Mouse (Mus musculus) kidney, adult 2 months (tissue): ENCODE data around the gene BC030867. TPM values are rescaled to one million over a fixed set of nuclear protein-coding genes. Genes with fewer than 3 reads are reported as not detected.

ENCODE experiments used
- DNase-seq: peaks from one replicate; pipeline ENCODE4 v3.0.0; 2021
- H3K27ac ChIP-seq: fragments of 200-500 bp; 2 replicates; pipeline ENCODE4 v1.5.1; 2012; ENCODE audit warnings: low read depth, low read length, control low read depth, inconsistent platforms; ENCODE audit not compliant: insufficient read depth
- H3K27me3 ChIP-seq: fragments of 200-500 bp; replicated peaks from 2 replicates; pipeline ENCODE4 v1.6.1; 2012; ENCODE audit warnings: mild to moderate bottlenecking, moderate library complexity, low read length, inconsistent platforms; ENCODE audit not compliant: control insufficient read depth, insufficient read depth
- H3K36me3 ChIP-seq: fragments of 200-500 bp; 2 replicates; pipeline ENCODE4 v1.6.1; 2012; ENCODE audit warnings: mild to moderate bottlenecking, moderate library complexity, low read length, inconsistent platforms; ENCODE audit not compliant: control insufficient read depth, insufficient read depth
- H3K4me1 ChIP-seq: fragments of 200-500 bp; 2 replicates; pipeline ENCODE4 v1.6.1; 2011; ENCODE audit warnings: low read length; ENCODE audit not compliant: control insufficient read depth, insufficient read depth
- H3K4me3 ChIP-seq: fragments of 200-500 bp; 2 replicates; pipeline ENCODE4 v1.5.1; 2011; ENCODE audit warnings: mild to moderate bottlenecking, low read depth, low read length, control low read depth; ENCODE audit not compliant: insufficient read depth
- CTCF ChIP-seq: fragments of 200-500 bp; conservative IDR thresholded peaks from 2 replicates; pipeline ENCODE4 v1.5.1; 2011; ENCODE audit warnings: low read depth, mild to moderate bottlenecking, control low read depth, low read length, moderate library complexity, mixed read lengths; ENCODE audit not compliant: insufficient read depth, insufficient read length
- POLR2A ChIP-seq: fragments of 200-500 bp; IDR thresholded peaks from one replicate; pipeline ENCODE4 v1.6.1; 2011; ENCODE audit warnings: low read depth, low read length, control low read depth
- WGBS: fragments of 180-500 bp; shearing (Covaris S2); methylation state at CpG from one replicate; pipeline ENCODE4 v1.1.7; 2018; 5-methylcytosine and 5-hydroxymethylcytosine counted together
- polyA plus RNA-seq: library from polyadenylated mRNA; depleted of rRNA; stranded (reverse); fragments of >200 nt; gene quantifications from 2 replicates; pipeline ENCODE4 v1.2.3, GENCODE M21; 2012

BC030867 gene
- polyA plus RNA-seq, 1 experiment = 0.81 TPM

DNA sequence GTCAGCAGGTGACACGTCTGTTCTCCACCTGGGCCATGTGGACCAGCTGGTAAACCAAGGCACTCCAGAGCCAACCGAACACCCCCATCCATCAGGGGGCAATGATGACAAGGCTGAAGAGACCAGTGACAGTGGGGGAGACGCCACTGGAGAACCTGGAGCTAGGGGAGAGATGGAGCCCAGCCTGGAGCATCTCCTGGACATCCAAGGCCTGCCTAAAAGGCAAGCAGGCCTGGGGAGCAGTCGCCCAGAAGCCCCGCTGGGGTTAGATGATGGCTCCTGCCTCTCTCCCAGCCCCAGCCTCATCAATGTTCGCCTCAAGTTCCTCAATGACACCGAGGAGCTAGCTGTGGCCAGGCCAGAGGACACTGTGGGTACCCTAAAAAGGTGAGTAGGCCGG, 38.8 kb downstream of the BC030867 start:
- no peak for TF ChIP-seq CTCF
- TF ChIP-seq POLR2A = no peak
- no peaks in the 10 kb centered on the region; the same call in 1 of the 2 replicates for H3K36me3 ChIP-seq

DNA sequence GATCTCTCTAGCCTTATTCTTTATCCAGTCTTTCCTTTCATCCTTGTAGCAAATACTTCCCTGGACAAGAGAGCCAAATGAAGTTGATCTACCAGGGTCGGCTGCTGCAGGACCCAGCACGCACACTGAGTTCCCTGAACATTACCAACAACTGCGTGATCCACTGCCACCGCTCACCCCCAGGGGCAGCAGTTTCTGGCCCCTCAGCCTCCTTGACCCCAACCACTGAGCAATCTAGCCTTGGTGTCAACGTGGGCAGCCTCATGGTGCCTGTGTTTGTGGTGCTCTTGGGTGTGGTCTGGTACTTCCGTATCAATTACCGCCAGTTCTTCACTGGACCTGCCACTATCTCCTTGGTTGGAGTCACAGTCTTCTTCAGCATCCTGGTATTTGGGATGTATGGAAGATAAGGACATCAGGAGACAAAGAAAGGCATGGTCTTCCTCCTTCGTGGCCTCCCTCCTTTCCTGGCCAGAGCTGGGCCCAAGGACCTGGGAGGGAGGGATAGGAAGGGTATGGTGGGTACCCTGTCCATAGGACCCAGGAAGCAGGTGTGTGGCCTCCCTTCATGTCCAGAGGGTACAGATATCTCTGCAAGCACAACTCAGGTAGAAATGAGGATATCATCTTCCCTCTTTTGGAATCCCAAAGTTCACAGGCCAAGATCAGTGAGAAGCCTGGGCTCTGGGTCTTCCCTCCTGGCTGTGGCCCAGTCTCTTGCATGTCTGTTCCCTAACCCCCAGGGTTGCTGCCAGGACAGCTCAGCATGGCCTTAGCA, 39.5 kb downstream of the BC030867 start:
- no peak for DNase-seq
- H3K4me1 ChIP-seq = peaks cover 7% of the 10 kb centered on the region
- H3K4me3 ChIP-seq = no peak overlapping the region
- no peaks in the 10 kb centered on the region; the same call in 1 of the 2 replicates for H3K36me3 ChIP-seq
- TF ChIP-seq CTCF = no peak
- TF ChIP-seq POLR2A = no peak
- no peaks in the 10 kb centered on the region for H3K27me3 ChIP-seq
- WGBS = 84% methylated on average over 8 of the region's 8 CpGs
- H3K27ac ChIP-seq = no peak overlapping the region

More for the DNA sequence above, 38.8 kb downstream of the BC030867 start:
- WGBS = 92% methylated on average over 8 of the region's 8 CpGs
- Histone ChIP-seq H3K4me3 (no peak overlapping the region), H3K27me3 (no peaks in the 10 kb centered on the region), H3K27ac (no peak overlapping the region), H3K4me1 (peaks cover 7% of the 10 kb centered on the region)
- no peak for DNase-seq

DNA sequence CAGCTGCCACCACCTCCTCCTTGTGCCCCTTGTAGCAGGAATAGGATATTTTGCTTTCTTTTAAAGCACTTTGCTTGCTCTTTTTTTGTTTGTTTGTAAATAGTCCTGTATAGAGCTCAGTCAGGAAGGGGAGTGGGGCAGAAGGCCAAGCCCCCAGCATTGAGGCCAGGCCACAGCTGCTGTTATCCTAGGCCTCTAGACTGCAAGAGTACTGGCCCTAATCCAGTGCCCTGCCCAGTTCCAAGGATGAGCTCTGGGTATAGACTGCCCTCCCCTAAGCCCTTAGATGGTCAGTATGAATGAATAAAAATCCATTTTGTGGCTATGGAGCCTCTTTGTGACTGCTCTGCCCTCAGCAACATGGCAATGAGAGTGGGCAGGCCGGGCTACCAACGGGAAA, 40.2 kb downstream of the BC030867 start:
- Histone ChIP-seq H3K36me3 (no peaks in the 10 kb centered on the region; the same call in 1 of the 2 replicates), H3K4me1 (peaks cover 7% of the 10 kb centered on the region), H3K27me3 (no peaks in the 10 kb centered on the region), H3K4me3 (no peak overlapping the region), H3K27ac (no peak overlapping the region)
- WGBS = 75% methylated on average over 2 of the region's 2 CpGs
- TF ChIP-seq CTCF (no peak), POLR2A (no peak)
- no peak for DNase-seq

DNA sequence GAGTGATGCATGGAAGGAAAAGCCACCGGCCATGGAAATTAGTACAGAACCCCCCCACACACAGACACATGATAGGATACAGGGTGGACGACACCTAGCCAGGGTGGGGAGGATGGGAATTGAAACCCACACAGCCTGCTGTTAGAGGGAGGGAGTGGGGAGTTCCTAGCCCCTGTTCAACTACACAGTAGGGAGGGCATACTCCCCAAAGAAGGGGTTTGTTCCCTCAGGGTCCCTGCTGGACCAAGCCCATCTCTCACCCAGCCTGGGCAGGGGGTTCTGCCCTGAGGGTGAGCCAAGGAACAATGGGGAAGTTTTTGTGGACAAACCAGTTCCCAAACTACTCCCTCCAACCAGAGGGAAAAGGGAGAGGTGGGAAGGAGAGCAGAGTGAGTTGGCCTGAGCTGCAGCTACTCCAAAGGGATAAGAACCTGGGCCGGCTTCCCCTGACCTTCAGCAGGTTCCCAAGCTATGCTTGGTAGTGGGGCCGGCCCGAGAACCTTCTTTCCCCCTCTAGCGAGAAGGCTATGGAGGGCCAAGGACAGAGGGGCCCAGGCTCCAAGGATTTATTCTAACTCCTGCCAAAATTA, 40.9 kb downstream of the BC030867 start:
- H3K4me3 ChIP-seq = no peak overlapping the region
- 47% methylated on average over 6 of the region's 6 CpGs for WGBS
- H3K27ac ChIP-seq = no peak overlapping the region
- TF ChIP-seq CTCF = no peak
- TF ChIP-seq POLR2A = no peak
- H3K27me3 ChIP-seq = no peaks in the 10 kb centered on the region
- no peaks in the 10 kb centered on the region; the same call in 1 of the 2 replicates for H3K36me3 ChIP-seq
- peaks cover 7% of the 10 kb centered on the region for H3K4me1 ChIP-seq
- no peak for DNase-seq

DNA sequence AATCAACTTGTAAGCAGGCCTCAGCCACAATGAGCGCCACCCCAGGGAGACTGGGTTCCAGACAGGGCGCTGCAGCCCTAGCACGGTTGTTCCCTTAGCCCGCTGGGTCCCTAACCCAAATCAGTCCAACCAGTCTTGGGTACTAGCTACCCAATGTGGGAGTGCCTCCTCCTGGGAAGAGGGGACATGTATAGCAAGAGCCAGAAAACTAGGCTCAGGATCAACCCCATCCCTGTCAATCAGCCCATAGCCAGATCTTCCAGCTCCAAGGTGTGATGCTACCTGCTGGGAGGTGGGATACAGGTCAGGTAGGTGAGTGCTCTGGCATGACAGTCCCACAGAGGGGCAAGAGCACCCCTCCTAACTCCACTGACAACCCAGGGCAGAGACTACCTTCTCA, 41.5 kb downstream of the BC030867 start:
- DNase-seq = peak; percentile 21
- H3K4me1 ChIP-seq = peaks cover 7% of the 10 kb centered on the region
- no peaks in the 10 kb centered on the region; the same call in 1 of the 2 replicates for H3K36me3 ChIP-seq
- H3K27ac ChIP-seq = no peak overlapping the region
- TF ChIP-seq CTCF (no peak), POLR2A (no peak)
- WGBS = 59% methylated on average over 4 of the region's 4 CpGs
- H3K27me3 ChIP-seq = no peaks in the 10 kb centered on the region
- no peak overlapping the region for H3K4me3 ChIP-seq

DNA sequence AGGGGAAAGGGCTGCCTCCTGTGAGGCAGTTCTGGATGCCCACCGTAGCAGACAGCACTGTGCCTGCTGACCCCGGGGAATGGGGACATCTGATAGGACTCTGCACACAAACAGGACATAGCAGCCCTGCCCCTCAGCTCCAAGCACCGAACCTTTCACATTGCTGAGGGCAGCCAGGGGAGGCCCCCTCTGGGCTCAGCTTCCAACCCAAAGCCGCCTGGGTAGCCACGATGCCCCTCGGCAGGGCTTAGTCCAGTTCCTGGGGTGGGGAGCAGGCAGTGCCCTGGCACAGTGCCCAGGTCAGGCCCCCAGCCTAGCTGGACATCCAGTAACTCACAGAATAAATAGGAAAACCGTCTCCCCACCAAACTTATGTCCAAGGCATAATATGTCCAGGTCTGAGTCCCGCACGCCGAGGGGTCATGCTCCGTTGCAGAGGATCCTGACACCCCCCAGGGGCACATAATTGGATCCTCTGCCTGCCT, 42.4 kb downstream of the BC030867 start:
- no peak for DNase-seq
- TF ChIP-seq CTCF = no peak
- no peak for TF ChIP-seq POLR2A
- Histone ChIP-seq H3K4me1 (peaks cover 3% of the 10 kb centered on the region; the same call in 1 of the 2 replicates), H3K4me3 (no peak overlapping the region), H3K27me3 (no peaks in the 10 kb centered on the region), H3K27ac (no peak overlapping the region), H3K36me3 (no peaks in the 10 kb centered on the region; the same call in 1 of the 2 replicates)
- WGBS = 80% methylated on average over 11 of the region's 11 CpGs

DNA sequence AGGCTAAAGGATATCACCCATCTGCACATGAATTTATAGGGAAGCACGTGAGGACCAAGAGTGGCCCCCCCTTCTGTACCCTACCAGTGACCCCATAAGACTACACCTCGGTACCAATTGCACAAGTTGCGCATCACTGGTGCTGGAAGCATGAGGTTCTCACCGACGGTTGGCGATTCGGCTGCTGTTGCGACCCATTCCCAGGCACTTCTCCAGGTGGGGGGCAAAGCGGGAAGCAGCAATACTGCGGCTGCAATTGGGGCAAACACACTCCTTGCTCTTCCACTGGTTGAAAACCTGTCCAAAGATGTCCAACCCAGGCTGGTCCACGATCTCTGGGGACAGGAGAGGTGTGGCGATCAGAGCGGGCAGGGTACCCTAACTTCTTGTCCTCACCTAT, 45.3 kb downstream of the BC030867 start:
- no peaks in the 10 kb centered on the region for H3K27me3 ChIP-seq
- H3K4me1 ChIP-seq = peaks cover 3% of the 10 kb centered on the region; the same call in 1 of the 2 replicates
- no peak for DNase-seq
- no peaks in the 10 kb centered on the region; the same call in 1 of the 2 replicates for H3K36me3 ChIP-seq
- 92% methylated on average over 13 of the region's 13 CpGs for WGBS
- no peak overlapping the region for H3K4me3 ChIP-seq
- TF ChIP-seq POLR2A = no peak
- no peak for TF ChIP-seq CTCF
- H3K27ac ChIP-seq = no peak overlapping the region

DNA sequence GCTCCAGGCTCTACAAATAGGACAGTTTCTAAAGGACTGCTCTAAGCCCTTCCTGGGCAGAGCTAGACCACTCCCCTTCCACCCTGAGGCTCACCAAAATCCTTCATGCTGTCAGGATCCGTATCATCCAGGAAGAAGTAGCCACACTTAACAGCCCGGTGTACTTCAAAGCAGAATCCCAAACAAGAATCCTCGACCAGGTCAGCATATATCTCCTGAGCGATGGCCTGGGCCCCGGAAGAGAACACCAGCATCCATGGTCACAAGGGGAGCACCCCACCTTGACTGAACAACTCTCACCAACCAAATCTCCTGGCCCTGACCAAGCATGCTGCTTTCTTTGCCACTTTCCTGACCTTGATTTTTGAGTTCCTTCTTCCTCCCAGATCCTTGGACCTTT, 45.7 kb downstream of the BC030867 start:
- Histone ChIP-seq H3K36me3 (no peaks in the 10 kb centered on the region; the same call in 1 of the 2 replicates), H3K27me3 (no peaks in the 10 kb centered on the region), H3K27ac (no peak overlapping the region), H3K4me3 (no peak overlapping the region), H3K4me1 (peaks cover 3% of the 10 kb centered on the region; the same call in 1 of the 2 replicates)
- TF ChIP-seq CTCF = no peak
- no peak for TF ChIP-seq POLR2A
- 71% methylated on average over 5 of the region's 5 CpGs for WGBS
- no peak for DNase-seq
